ENCODE assay signal across 17 mouse cellular contexts in the genomic region with DNA sequence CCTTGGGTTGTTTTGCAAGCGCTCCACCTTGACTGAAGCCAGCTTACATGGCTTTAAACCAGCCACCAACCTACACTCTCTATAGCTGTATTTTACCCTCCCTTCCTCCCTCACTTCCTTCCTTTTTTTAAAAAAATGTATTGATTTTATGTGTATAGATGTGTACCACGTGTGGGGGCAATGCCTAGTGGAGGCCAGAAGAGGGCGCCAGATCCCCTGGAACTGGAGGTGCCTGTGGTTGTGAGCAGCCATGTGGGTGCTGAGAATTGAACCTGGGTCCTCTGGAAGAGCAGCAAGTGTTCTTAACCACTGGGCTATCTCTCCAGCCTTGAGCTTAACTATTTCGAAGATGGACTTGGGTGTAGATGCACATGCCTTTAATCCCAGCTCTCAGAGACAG. TPM values are rescaled to one million over a fixed set of nuclear protein-coding genes. Genes with fewer than 3 reads are reported as not detected.
DNase-seq lines count a peak whose midpoint lies in the region; ATAC-seq and TF ChIP-seq lines count a peak whose summit lies in the region.
"Had no signal": no experiment of that assay in that cellular context is flagged by ENCODE, and none has a peak within 500 bp of the region (broad histone marks: within the 10 kb centered on the region; RNA-seq: fewer than 3 reads in every experiment).

No protein-coding gene starts in this region.

- no peaks in the 10 kb centered on the region for H3K27me3 ChIP-seq in kidney, postnatal 0 days (ENCODE audit: insufficient read depth, low read length)
- no peaks in the 10 kb centered on the region for H3K27me3 ChIP-seq in kidney, embryonic 15.5 days
- H3K27me3 ChIP-seq in midbrain, postnatal 0 days (ENCODE audit: insufficient read depth, low read length), result no peaks in the 10 kb centered on the region
- no peaks in the 10 kb centered on the region for H3K27me3 ChIP-seq in midbrain, embryonic 14.5 days (ENCODE audit: control insufficient read depth, insufficient read depth, low read length)
- H3K27me3 ChIP-seq in stomach, postnatal 0 days (ENCODE audit: control insufficient read depth, insufficient read depth, low read length), result no peaks in the 10 kb centered on the region
- H3K27me3 ChIP-seq: heart, embryonic 15.5 days; hindbrain, embryonic 12.5 days; lung, embryonic 15.5 days had no signal

- no peak overlapping the region for H3K4me2 ChIP-seq in kidney, postnatal 0 days (ENCODE audit: low read length)
- H3K4me2 ChIP-seq in kidney, embryonic 15.5 days, result no peak overlapping the region
- H3K4me2 ChIP-seq in midbrain, postnatal 0 days (ENCODE audit: low read depth, low read length, poor library complexity, severe bottlenecking), result no peak overlapping the region
- no peak overlapping the region for H3K4me2 ChIP-seq in midbrain, embryonic 14.5 days (ENCODE audit: low read length)
- H3K4me2 ChIP-seq in stomach, postnatal 0 days (replicated peaks; ENCODE audit: low read depth), result no peak overlapping the region
- H3K4me2 ChIP-seq: heart, embryonic 15.5 days; hindbrain, embryonic 12.5 days; lung, embryonic 15.5 days; midbrain, embryonic 11.5 days had no signal

- H3K4me1 ChIP-seq in kidney, postnatal 0 days (replicated peaks; ENCODE audit: insufficient read depth, low read length), result no peaks in the 10 kb centered on the region
- H3K4me1 ChIP-seq in kidney, embryonic 15.5 days, result peaks cover 23% of the 10 kb centered on the region
- H3K4me1 ChIP-seq in midbrain, postnatal 0 days (ENCODE audit: insufficient read depth, low read length), result no peaks in the 10 kb centered on the region
- H3K4me1 ChIP-seq in midbrain, embryonic 14.5 days (ENCODE audit: control insufficient read depth, insufficient read depth, low read length), result no peaks in the 10 kb centered on the region
- no peaks in the 10 kb centered on the region for H3K4me1 ChIP-seq in stomach, postnatal 0 days (replicated peaks; ENCODE audit: control insufficient read depth, insufficient read depth)
- H3K4me1 ChIP-seq: hindbrain, embryonic 12.5 days; lung, embryonic 15.5 days had no signal

- no peak for ATAC-seq in kidney, postnatal 0 days (replicated peaks; ENCODE audit: low FRiP score, low read depth)
- ATAC-seq in kidney, embryonic 15.5 days (replicated peaks; ENCODE audit: low FRiP score), result no peak
- ATAC-seq in midbrain, postnatal 0 days (ENCODE audit: low FRiP score), result no peak
- ATAC-seq in midbrain, embryonic 14.5 days (ENCODE audit: low FRiP score, low TSS enrichment), result no peak
- no peak for ATAC-seq in stomach, postnatal 0 days (ENCODE audit: low FRiP score, low TSS enrichment)
- ATAC-seq: forebrain, embryonic 14.5 days had no signal

- WGBS in kidney, postnatal 0 days, result 98% methylated on average over 4 of the region's 4 CpGs
- 96% methylated on average over 4 of the region's 4 CpGs for WGBS in kidney, embryonic 15.5 days
- 98% methylated on average over 4 of the region's 4 CpGs for WGBS in midbrain, postnatal 0 days
- WGBS in midbrain, embryonic 14.5 days, result 97% methylated on average over 4 of the region's 4 CpGs
- WGBS in stomach, postnatal 0 days, result 94% methylated on average over 4 of the region's 4 CpGs

- no peaks in the 10 kb centered on the region for H3K9me3 ChIP-seq in kidney, postnatal 0 days (replicated peaks; ENCODE audit: low read length)
- no peaks in the 10 kb centered on the region; the same call in 1 of the 2 replicates for H3K9me3 ChIP-seq in kidney, embryonic 15.5 days (replicated peaks)
- H3K9me3 ChIP-seq in midbrain, postnatal 0 days (ENCODE audit: low read length), result no peaks in the 10 kb centered on the region
- H3K9me3 ChIP-seq in midbrain, embryonic 14.5 days (ENCODE audit: control insufficient read depth, low read length), result no peaks in the 10 kb centered on the region; the same call in 1 of the 2 replicates
- H3K9me3 ChIP-seq in stomach, postnatal 0 days (ENCODE audit: control insufficient read depth, low read length), result 0 out of 2 replicates have a peak, but pooled peaks cover 2% of the 10 kb centered on the region
- H3K9me3 ChIP-seq: heart, embryonic 15.5 days; lung, embryonic 15.5 days had no signal

- H3K36me3 ChIP-seq in kidney, postnatal 0 days (ENCODE audit: insufficient read depth, low read length), result peaks cover 82% of the 10 kb centered on the region
- H3K36me3 ChIP-seq in kidney, embryonic 15.5 days, result peaks cover 99% of the 10 kb centered on the region
- H3K36me3 ChIP-seq in midbrain, postnatal 0 days (ENCODE audit: insufficient read depth, low read length), result peaks cover 97% of the 10 kb centered on the region
- H3K36me3 ChIP-seq in midbrain, embryonic 14.5 days (ENCODE audit: control insufficient read depth, insufficient read depth, low read length), result peaks cover 100% of the 10 kb centered on the region
- H3K36me3 ChIP-seq in stomach, postnatal 0 days (ENCODE audit: control insufficient read depth, insufficient read depth, low read length), result peaks cover 83% of the 10 kb centered on the region

- DNase-seq in kidney, postnatal 0 days (ENCODE audit: low spot score), result no peak
- no peak for DNase-seq in midbrain, postnatal 0 days (ENCODE audit: low spot score)
- DNase-seq in midbrain, embryonic 14.5 days, result no peak
- DNase-seq in ZHBTc4 (ENCODE audit: low read depth, low spot score), result peak; percentile 43
- DNase-seq in stomach, postnatal 0 days (ENCODE audit: low spot score), result no peak
- no peak for DNase-seq in frontal cortex, postnatal 25 days (ENCODE audit: low spot score in 2 of 2)
- DNase-seq: cerebellum, adult 18-20 months; gastrocnemius, postnatal 14 days; kidney, adult 8-10 months; right cerebral cortex, postnatal 14 days; thymus, postnatal 14 days had no signal

- TF ChIP-seq EP300 in stomach, postnatal 0 days (optimal IDR thresholded peaks at IDR 0.05), result no peak

- no peak overlapping the region for H3K27ac ChIP-seq in kidney, postnatal 0 days
- no peak overlapping the region for H3K27ac ChIP-seq in kidney, embryonic 15.5 days
- no peak overlapping the region for H3K27ac ChIP-seq in midbrain, postnatal 0 days (ENCODE audit: low read depth, low read length)
- no peak overlapping the region for H3K27ac ChIP-seq in midbrain, embryonic 14.5 days (replicated peaks; ENCODE audit: low read depth, low read length)
- H3K27ac ChIP-seq in stomach, postnatal 0 days (replicated peaks), result no peak overlapping the region
- H3K27ac ChIP-seq: hindbrain, embryonic 12.5 days; lung, embryonic 15.5 days had no signal

- H3K9ac ChIP-seq in kidney, postnatal 0 days (ENCODE audit: low read depth, low read length), result no peak overlapping the region
- H3K9ac ChIP-seq in kidney, embryonic 15.5 days, result no peak overlapping the region
- H3K9ac ChIP-seq in midbrain, postnatal 0 days (replicated peaks; ENCODE audit: low read length, poor library complexity, severe bottlenecking), result no peak overlapping the region
- no peak overlapping the region for H3K9ac ChIP-seq in midbrain, embryonic 14.5 days (replicated peaks; ENCODE audit: low read length)
- no peak overlapping the region for H3K9ac ChIP-seq in stomach, postnatal 0 days (ENCODE audit: low read length)
- H3K9ac ChIP-seq: heart, embryonic 15.5 days; hindbrain, embryonic 12.5 days; lung, embryonic 15.5 days had no signal

- no peak overlapping the region for H3K4me3 ChIP-seq in kidney, postnatal 0 days (replicated peaks; ENCODE audit: low read depth, low read length)
- H3K4me3 ChIP-seq in kidney, embryonic 15.5 days (replicated peaks), result no peak overlapping the region
- no peak overlapping the region for H3K4me3 ChIP-seq in midbrain, postnatal 0 days (ENCODE audit: low read depth, low read length)
- H3K4me3 ChIP-seq in midbrain, embryonic 14.5 days (replicated peaks; ENCODE audit: low read depth, low read length), result no peak overlapping the region
- H3K4me3 ChIP-seq in stomach, postnatal 0 days (ENCODE audit: low read depth, low read length), result no peak overlapping the region
- H3K4me3 ChIP-seq: heart, embryonic 15.5 days; hindbrain, embryonic 12.5 days; lung, embryonic 15.5 days had no signal

- peak; percentile 33 for TF ChIP-seq CTCF in kidney, postnatal 0 days (IDR thresholded peaks at IDR 0.05; ENCODE audit: low read depth)
- TF ChIP-seq CTCF in midbrain, postnatal 0 days (IDR thresholded peaks at IDR 0.05), result peak; percentile 46; the same call in 1 of the 2 replicates
- TF ChIP-seq CTCF in stomach, postnatal 0 days (IDR thresholded peaks at IDR 0.05; ENCODE audit: low read depth), result peak; percentile 49

RNA-seq across cellular contexts. Expression of gene Shisa8, which starts 30.3 kb away (rescaled TPM):
- 0.66 and 0.96 TPM in 2 replicates for polyA plus RNA-seq in kidney, postnatal 0 days (2015; fragmentation: Nextera tagmentation; extraction: Ambion mirVana)
- 0.44 and 0.45 TPM in 2 replicates for polyA plus RNA-seq in kidney, embryonic 15.5 days (2015; fragmentation: Nextera tagmentation; extraction: Ambion mirVana)
- 6.5 and 7.6 TPM in 2 replicates for total RNA-seq in midbrain, postnatal 0 days (2014; rRNA removed)
- 1.6 and 2.2 TPM in 2 replicates for polyA plus RNA-seq in midbrain, postnatal 0 days (2015; fragmentation: Nextera tagmentation; extraction: Ambion mirVana)
- polyA plus RNA-seq in midbrain, embryonic 14.5 days (2014; fragmentation: Nextera tagmentation; extraction: Ambion mirVana), result 0.70 and 1.5 TPM in 2 replicates
- polyA plus RNA-seq in stomach, postnatal 0 days (2015; fragmentation: Nextera tagmentation; extraction: Ambion mirVana), result 0.06 and 0.23 TPM in 2 replicates

RNA-seq across cellular contexts. Expression of gene Srebf2, which starts 35.3 kb away (rescaled TPM):
- 89.0 and 98.5 TPM in 2 replicates for polyA plus RNA-seq in kidney, postnatal 0 days (2015; fragmentation: Nextera tagmentation; extraction: Ambion mirVana)
- 126 and 147 TPM in 2 replicates for polyA plus RNA-seq in kidney, embryonic 15.5 days (2015; fragmentation: Nextera tagmentation; extraction: Ambion mirVana)
- total RNA-seq in midbrain, postnatal 0 days (2014; rRNA removed), result 204 and 245 TPM in 2 replicates
- 141 and 150 TPM in 2 replicates for polyA plus RNA-seq in midbrain, postnatal 0 days (2015; fragmentation: Nextera tagmentation; extraction: Ambion mirVana)
- 132 and 158 TPM in 2 replicates for polyA plus RNA-seq in midbrain, embryonic 14.5 days (2014; fragmentation: Nextera tagmentation; extraction: Ambion mirVana)
- polyA plus RNA-seq in stomach, postnatal 0 days (2015; fragmentation: Nextera tagmentation; extraction: Ambion mirVana), result 119 and 127 TPM in 2 replicates

RNA-seq across cellular contexts. Expression of gene Tnfrsf13c, which starts 41.9 kb away (rescaled TPM):
- 0.09 TPM in 1 of 2 replicates, not detected in the other for polyA plus RNA-seq in kidney, postnatal 0 days (2015; fragmentation: Nextera tagmentation; extraction: Ambion mirVana)
- polyA plus RNA-seq in kidney, embryonic 15.5 days (2015; fragmentation: Nextera tagmentation; extraction: Ambion mirVana), result 0.10 TPM in 1 of 2 replicates, not detected in the other
- 0.94 and 2.1 TPM in 2 replicates for total RNA-seq in midbrain, postnatal 0 days (2014; rRNA removed)
- polyA plus RNA-seq in midbrain, postnatal 0 days (2015; fragmentation: Nextera tagmentation; extraction: Ambion mirVana), result 0.18 and 0.27 TPM in 2 replicates
- polyA plus RNA-seq in midbrain, embryonic 14.5 days (2014; fragmentation: Nextera tagmentation; extraction: Ambion mirVana), result 0.19 TPM in 1 of 2 replicates, not detected in the other
- not detected in 2 replicates for polyA plus RNA-seq in stomach, postnatal 0 days (2015; fragmentation: Nextera tagmentation; extraction: Ambion mirVana)
- total RNA-seq: gastrocnemius, postnatal 14 days had no signal
- polyA plus RNA-seq: heart, embryonic 15.5 days had no signal

RNA-seq across cellular contexts. Expression of gene Ccdc134, which starts 54.6 kb away (rescaled TPM):
- polyA plus RNA-seq in kidney, postnatal 0 days (2015; fragmentation: Nextera tagmentation; extraction: Ambion mirVana), result 10.7 and 11.9 TPM in 2 replicates
- polyA plus RNA-seq in kidney, embryonic 15.5 days (2015; fragmentation: Nextera tagmentation; extraction: Ambion mirVana), result 18.4 and 19.8 TPM in 2 replicates
- 8.4 and 8.7 TPM in 2 replicates for total RNA-seq in midbrain, postnatal 0 days (2014; rRNA removed)
- 6.9 and 7.7 TPM in 2 replicates for polyA plus RNA-seq in midbrain, postnatal 0 days (2015; fragmentation: Nextera tagmentation; extraction: Ambion mirVana)
- polyA plus RNA-seq in midbrain, embryonic 14.5 days (2014; fragmentation: Nextera tagmentation; extraction: Ambion mirVana), result 10.0 and 11.0 TPM in 2 replicates
- polyA plus RNA-seq in stomach, postnatal 0 days (2015; fragmentation: Nextera tagmentation; extraction: Ambion mirVana), result 8.2 and 8.5 TPM in 2 replicates
